Mouse (Mus musculus): ENCODE measurements around the gene Rmnd5b.

Rmnd5b gene

DNA sequence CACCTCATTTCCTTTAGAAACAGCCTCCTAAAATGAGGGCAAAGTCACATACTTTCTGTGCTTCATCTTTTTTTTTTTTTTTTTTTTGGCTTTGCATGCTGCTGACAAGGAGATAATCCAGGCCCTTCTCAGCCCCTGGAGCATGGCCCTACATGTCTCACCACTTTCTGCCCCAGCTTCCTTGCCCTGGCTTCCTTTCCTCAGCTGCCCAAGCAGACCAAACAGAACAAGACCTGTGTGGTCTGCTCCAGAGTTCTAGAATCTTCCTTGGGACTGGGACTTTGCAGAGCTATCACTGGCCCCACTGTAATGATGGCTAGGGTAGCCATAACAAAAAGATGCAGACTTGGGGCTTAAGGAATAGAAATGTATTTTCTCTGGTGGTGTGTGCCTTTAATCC lies 45.7 kb downstream of the Rmnd5b start:
- DNase-seq (ENCODE audit: low spot score): no peak

DNA sequence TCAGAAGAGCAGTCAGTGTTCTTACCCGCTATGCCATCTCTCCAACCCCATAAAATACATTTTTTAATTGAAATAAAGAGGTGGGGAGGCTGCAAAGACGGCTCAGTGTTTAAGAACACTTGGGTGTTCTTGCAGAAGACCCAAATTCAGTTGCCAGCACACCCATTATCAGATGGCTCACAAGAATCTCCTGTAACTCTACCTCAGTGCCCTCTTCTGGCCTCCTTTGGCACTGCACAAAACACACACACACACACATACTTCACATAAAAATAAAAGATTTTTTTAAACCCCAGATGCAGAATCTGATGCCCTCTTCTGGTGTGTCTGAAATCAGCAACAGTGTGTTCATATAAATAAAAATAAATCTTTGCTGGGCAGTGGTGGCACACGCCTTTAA lies 46.9 kb downstream of the Rmnd5b start:
- DNase-seq (ENCODE audit: low spot score): no peak

- DNase-seq (ENCODE audit: low spot score): no peak
Observed at GRCm38 (mm10) chr11:51587059-51587458, 48.6 kb downstream of the Rmnd5b start.

- no peak for DNase-seq (ENCODE audit: low spot score)
Observed at GRCm38 (mm10) chr11:51586411-51586810, 49.3 kb downstream of the Rmnd5b start.

- DNase-seq (ENCODE audit: low spot score): no peak
Observed at GRCm38 (mm10) chr11:51585608-51586252, 50.0 kb downstream of the Rmnd5b start.

DNA sequence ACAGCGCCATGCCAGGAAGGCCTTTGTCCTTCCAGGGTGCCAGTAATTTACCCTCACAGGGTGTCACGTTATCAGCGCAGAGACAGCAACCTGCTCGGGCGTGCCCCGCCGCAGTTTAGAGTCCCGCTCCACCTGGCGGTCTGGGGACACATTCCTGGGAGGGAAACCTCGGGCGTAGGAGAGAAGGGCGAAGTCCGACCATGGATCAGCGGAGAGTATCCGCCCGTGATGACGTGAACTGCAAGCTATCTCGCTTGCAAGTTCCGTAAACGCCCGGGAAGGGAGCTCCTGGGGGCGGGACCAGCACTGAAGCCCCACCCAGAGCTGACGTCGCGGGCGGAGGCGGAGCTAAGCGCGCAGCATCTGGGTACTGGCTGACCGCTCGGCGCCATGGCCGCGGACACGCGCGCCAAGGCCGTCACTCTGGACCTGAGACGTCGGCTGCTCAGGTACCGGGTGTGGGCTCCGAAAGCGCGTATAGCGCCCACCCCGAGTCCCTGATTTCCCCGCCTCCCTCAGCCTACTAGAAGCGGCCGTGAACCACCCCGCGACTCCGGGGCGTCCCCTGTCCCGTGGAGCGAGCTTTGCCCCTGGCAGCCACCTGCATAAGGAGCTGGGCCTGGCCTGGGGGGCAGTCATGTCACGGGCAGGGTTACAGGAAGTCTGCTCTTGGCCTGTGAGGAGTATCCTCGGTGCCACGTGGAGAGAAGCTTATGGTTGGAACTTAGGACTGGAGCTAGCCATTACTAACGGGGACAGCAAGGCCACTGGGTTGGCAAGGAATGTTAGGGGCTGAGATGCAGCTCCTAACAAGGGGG lies 51.1 kb downstream of the Rmnd5b start, which contains the start of gene Phykpl:
TSS of gene Phykpl (plus strand) at position 327 of the 818 bp plus-strand sequence.
- DNase-seq (ENCODE audit: low spot score): peak; percentile 70

- DNase-seq (ENCODE audit: low spot score): no peak
Observed at GRCm38 (mm10) chr11:51584057-51584430, 51.7 kb downstream of the Rmnd5b start.

GRCm38 (mm10) chr11:51582713-51583112 lies 53.0 kb downstream of the Rmnd5b start:
- DNase-seq (ENCODE audit: low spot score): no peak

GRCm38 (mm10) chr11:51579024-51579423 lies 56.7 kb downstream of the Rmnd5b start:
- no peak for DNase-seq (ENCODE audit: low spot score)

DNA sequence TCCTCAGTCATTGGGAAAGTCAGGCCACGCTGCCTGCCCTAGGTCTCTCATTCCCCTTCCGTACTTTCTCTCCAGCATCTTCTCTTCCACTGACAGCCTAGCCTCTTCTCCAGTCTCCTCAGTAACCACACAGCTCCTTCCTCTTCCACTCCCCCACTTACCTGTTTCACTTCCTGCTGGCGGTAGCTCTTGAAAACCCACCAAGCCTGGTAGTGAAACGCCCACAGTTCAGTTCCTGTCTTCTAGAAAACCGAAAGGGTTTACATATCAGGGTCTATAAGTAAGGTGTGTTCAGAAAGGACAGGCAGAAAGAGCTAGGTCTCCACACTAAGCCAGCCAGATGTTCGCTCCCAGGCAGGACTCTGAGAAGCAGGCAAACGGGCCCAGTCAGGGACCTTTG lies 58.1 kb downstream of the Rmnd5b start:
- DNase-seq (ENCODE audit: low spot score): no peak

DNA sequence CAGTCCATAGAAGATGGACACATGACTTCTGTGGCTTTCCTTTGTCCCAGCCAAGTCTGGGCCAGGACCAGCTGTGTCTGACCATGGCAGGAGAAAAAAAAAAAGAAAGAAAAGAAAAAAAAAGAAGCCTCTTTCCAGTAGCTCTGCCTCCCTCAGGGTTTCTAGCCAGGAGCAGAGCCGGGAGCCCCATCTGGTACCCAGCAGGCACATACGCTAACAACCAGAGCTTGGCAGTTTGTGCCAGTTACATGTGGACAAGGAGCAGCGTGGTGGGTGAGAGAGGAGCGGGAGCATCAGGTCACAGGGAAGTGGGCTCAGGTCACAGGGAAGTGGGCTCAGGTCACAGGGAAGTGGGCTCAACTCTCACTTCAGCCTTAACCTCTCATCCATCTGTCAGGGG lies 59.2 kb downstream of the Rmnd5b start:
- no peak for DNase-seq (ENCODE audit: low spot score)

All from layer of hippocampus, adult 9-10 months (tissue).